Mouse (Mus musculus): ENCODE measurements around the gene Esrrb. TPM values are rescaled to one million over a fixed set of nuclear protein-coding genes. Genes with fewer than 3 reads are reported as not detected.

The Esrrb gene
- polyA plus RNA-seq, 1 experiment from 2014 or later, result 0.46 TPM

GRCm38 (mm10) chr12:86538711-86539110, 177.8 kb downstream of the Esrrb start:
- no peak overlapping the region for H3K4me2 ChIP-seq (replicated peaks)
- H3K27me3 ChIP-seq, result no peaks in the 10 kb centered on the region
- ATAC-seq (replicated peaks), result no peak
- H3K36me3 ChIP-seq, result no peaks in the 10 kb centered on the region
- WGBS, result 82% methylated on average over 4 of the region's 4 CpGs
- H3K4me1 ChIP-seq, result peaks cover 3% of the 10 kb centered on the region; the same call in 1 of the 2 replicates
- no peak overlapping the region for H3K4me3 ChIP-seq
- H3K9ac ChIP-seq (replicated peaks), result no peak overlapping the region
- H3K27ac ChIP-seq (replicated peaks), result no peak overlapping the region
- no peaks in the 10 kb centered on the region for H3K9me3 ChIP-seq

DNA sequence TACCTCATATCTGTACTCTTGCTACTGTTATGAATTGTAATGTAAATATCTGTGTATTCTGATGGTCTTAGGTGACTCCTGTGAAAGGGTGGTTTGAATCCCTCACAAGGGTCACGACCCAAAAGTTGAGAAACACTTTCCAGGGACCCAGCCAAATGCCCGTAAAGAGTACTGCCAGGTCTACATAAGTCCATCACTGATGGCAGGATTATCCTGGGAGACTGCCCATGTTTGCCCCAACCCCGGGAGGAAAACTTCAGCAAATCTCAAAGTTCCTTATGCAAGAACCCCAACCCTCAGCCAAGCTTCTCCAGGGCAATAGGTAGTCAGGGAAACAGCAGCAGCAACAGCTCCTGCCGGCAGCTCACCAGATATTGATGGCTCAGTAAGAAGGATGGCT, 178.6 kb downstream of the Esrrb start:
- H3K4me3 ChIP-seq, result no peak overlapping the region
- WGBS, result 81% methylated on average over 4 of the region's 4 CpGs
- H3K9ac ChIP-seq (replicated peaks), result no peak overlapping the region
- H3K4me2 ChIP-seq (replicated peaks), result no peak overlapping the region
- H3K4me1 ChIP-seq, result no peaks in the 10 kb centered on the region
- H3K9me3 ChIP-seq, result no peaks in the 10 kb centered on the region
- ATAC-seq (replicated peaks), result no peak
- no peaks in the 10 kb centered on the region for H3K36me3 ChIP-seq
- no peaks in the 10 kb centered on the region for H3K27me3 ChIP-seq
- no peak overlapping the region for H3K27ac ChIP-seq (replicated peaks)

DNA sequence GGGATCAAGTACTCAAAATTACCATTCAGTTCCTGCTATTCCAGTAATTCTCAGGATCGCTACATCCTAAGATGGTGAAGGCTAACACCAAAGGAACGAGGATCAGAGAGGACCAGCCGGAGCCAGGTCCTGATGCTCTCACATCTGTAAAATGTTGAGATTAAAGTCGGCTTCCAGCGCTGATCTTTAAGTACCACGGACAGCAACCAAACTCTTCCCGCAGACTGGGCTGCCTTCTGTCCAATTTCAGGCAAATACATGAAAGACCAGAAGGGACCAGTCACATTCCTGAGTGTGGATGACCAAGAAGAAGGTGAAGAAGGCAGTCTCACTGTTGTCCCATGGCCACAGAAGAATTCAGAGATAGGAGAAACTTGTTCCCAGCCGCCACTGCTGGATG, 186.9 kb downstream of the Esrrb start:
- no peak for ATAC-seq (replicated peaks)
- no peak overlapping the region for H3K4me3 ChIP-seq
- H3K4me1 ChIP-seq, result no peaks in the 10 kb centered on the region
- H3K27ac ChIP-seq (replicated peaks), result no peak overlapping the region
- no peak overlapping the region for H3K9ac ChIP-seq (replicated peaks)
- H3K36me3 ChIP-seq, result no peaks in the 10 kb centered on the region
- H3K4me2 ChIP-seq (replicated peaks), result no peak overlapping the region
- no peaks in the 10 kb centered on the region for H3K9me3 ChIP-seq
- WGBS, result 27% methylated on average over 8 of the region's 8 CpGs
- no peaks in the 10 kb centered on the region for H3K27me3 ChIP-seq

DNA sequence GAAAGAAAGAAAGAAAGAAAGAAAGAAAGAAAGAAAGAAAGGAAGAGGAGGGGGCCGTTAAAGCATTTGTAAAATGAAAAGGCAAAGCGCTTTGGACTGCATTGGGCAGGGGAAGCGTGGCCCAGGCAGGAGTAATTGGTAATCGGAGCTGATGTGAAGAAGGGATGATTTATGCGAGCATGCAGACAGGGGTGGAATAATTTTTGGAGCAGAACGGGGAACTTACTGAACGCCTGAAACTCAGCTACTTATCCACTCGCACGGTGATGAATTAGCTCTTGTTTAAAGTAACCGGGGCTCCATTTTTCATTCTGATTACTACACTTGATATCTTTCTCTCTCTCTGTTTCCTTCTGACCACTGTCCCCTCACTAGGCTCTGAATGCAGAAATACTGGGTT, 192.1 kb downstream of the Esrrb start:
- ATAC-seq (replicated peaks), result no peak
- no peaks in the 10 kb centered on the region for H3K36me3 ChIP-seq

GRCm38 (mm10) chr12:86556796-86557517, 196.0 kb downstream of the Esrrb start:
- 36% methylated on average over 10 of the region's 10 CpGs for WGBS
- ATAC-seq (replicated peaks), result no peak
- H3K4me2 ChIP-seq (replicated peaks), result no peak overlapping the region

More for the DNA sequence above, 192.1 kb downstream of the Esrrb start:
- Histone ChIP-seq H3K4me1 (0 out of 2 replicates have a peak, but pooled peaks cover 2% of the 10 kb centered on the region), H3K4me2 (replicated peaks) (no peak overlapping the region), H3K9ac (replicated peaks) (no peak overlapping the region), H3K9me3 (no peaks in the 10 kb centered on the region), H3K27ac (replicated peaks) (no peak overlapping the region), H3K27me3 (no peaks in the 10 kb centered on the region), H3K4me3 (no peak overlapping the region)
- 30% methylated on average over 10 of the region's 10 CpGs for WGBS

GRCm38 (mm10) chr12:86558889-86559288, 198.0 kb downstream of the Esrrb start:
- H3K9ac ChIP-seq (replicated peaks), result no peak overlapping the region
- WGBS, result 94% methylated on average over 9 of the region's 9 CpGs
- no peaks in the 10 kb centered on the region for H3K36me3 ChIP-seq
- H3K27ac ChIP-seq (replicated peaks), result no peak overlapping the region
- ATAC-seq (replicated peaks), result no peak
- H3K9me3 ChIP-seq, result no peaks in the 10 kb centered on the region
- H3K4me3 ChIP-seq, result no peak overlapping the region
- no peaks in the 10 kb centered on the region for H3K4me1 ChIP-seq
- no peak overlapping the region for H3K4me2 ChIP-seq (replicated peaks)
- H3K27me3 ChIP-seq, result no peaks in the 10 kb centered on the region

More at GRCm38 (mm10) chr12:86556796-86557517, 196.0 kb downstream of the Esrrb start:
- no peaks in the 10 kb centered on the region for H3K9me3 ChIP-seq
- H3K27ac ChIP-seq (replicated peaks), result no peak overlapping the region
- no peak overlapping the region for H3K4me3 ChIP-seq
- no peaks in the 10 kb centered on the region for H3K27me3 ChIP-seq
- H3K36me3 ChIP-seq, result no peaks in the 10 kb centered on the region
- no peak overlapping the region for H3K9ac ChIP-seq (replicated peaks)
- H3K4me1 ChIP-seq, result 0 out of 2 replicates have a peak, but pooled peaks cover 2% of the 10 kb centered on the region

DNA sequence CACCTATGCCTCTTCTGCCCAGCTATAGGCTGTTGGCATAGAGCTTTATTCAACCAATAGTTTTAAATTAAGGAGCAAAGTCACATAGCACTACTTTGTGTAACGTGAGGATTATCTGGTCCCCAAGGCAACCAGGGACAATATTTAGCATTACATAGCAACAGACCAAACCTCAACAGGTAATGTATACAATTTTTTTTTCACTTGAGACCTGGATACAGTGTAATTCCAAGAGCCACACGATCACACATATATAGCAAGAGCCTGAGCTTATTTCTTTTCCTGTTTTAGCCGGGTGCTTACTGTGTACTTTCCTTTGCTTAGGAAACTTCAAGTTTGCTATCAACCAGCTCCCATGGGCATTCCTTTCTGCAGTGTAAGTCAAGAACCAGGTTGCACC, 201.8 kb downstream of the Esrrb start:
- WGBS, result 75% methylated on average over 3 of the region's 3 CpGs
- no peak overlapping the region for H3K27ac ChIP-seq (replicated peaks)
- no peak for ATAC-seq (replicated peaks)

DNA sequence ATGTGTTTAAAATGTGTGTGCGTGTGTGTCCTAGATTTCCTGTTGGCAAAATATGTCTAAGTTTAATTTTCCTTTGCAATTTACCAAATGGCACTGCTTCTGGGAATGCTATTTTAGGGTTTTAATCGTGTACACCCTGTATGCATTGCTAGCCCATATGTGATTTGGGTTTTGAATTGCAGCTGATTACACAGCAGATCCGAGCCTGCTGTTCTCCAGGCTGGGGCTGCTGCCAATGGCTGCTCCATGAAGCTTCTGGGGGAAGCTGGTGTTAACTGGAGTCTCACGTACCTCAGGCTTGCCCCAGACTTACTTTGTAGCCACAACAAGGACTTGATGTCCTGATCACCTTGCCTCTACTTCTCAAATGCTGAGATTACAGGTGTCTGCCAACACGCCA, 205.1 kb downstream of the Esrrb start:
- H3K27me3 ChIP-seq, result no peaks in the 10 kb centered on the region
- no peak overlapping the region for H3K4me3 ChIP-seq
- peaks cover 4% of the 10 kb centered on the region; the same call in 1 of the 2 replicates for H3K4me1 ChIP-seq
- no peak for ATAC-seq (replicated peaks)
- no peaks in the 10 kb centered on the region for H3K9me3 ChIP-seq
- H3K36me3 ChIP-seq, result no peaks in the 10 kb centered on the region
- H3K9ac ChIP-seq (replicated peaks), result no peak overlapping the region
- H3K4me2 ChIP-seq (replicated peaks), result no peak overlapping the region
- WGBS, result 60% methylated on average over 5 of the region's 5 CpGs
- no peak overlapping the region for H3K27ac ChIP-seq (replicated peaks)

More for the DNA sequence above, 201.8 kb downstream of the Esrrb start:
- peaks cover 4% of the 10 kb centered on the region; the same call in 1 of the 2 replicates for H3K4me1 ChIP-seq
- H3K27me3 ChIP-seq, result no peaks in the 10 kb centered on the region
- no peaks in the 10 kb centered on the region for H3K9me3 ChIP-seq
- no peaks in the 10 kb centered on the region for H3K36me3 ChIP-seq
- H3K4me2 ChIP-seq (replicated peaks), result no peak overlapping the region
- H3K9ac ChIP-seq (replicated peaks), result no peak overlapping the region
- no peak overlapping the region for H3K4me3 ChIP-seq

Other genes starting within 250 kb of the Esrrb start
- gene Gpatch2l, start 119.3 kb upstream of the Esrrb start, polyA plus RNA-seq (2015; fragmentation: Nextera tagmentation; extraction: Ambion mirVana), result 31.1 and 31.4 TPM in 2 replicates

All from forebrain, embryonic 15.5 days (tissue).